Mouse (Mus musculus) ovary, postnatal 36 days (tissue): ENCODE results near the gene Ppm1a.

Experiments used
- DNase-seq: peaks from one replicate; pipeline ENCODE4 v3.0.0; 2022; ENCODE audit warnings: low spot score, mixed read lengths

Ppm1a gene

DNA sequence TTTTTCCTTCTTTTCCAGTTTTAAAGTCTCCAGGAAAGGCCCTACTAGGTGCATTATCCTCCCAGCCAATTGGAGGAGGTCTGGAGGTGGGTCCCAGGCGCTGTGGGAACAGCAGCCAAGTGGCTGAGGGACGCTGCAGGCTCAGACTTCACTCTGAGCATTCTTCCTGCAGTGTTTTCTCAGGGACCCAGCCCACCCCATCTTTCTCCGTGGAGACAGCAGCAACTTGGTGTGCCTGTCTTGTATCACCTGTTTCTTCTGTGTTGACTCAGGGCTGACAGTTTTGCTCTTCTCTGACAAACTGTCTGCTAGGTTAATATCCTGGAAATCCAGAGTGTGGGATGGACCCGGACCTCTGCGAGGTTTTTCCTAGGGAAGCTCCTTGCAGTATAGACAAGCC is 68.4 kb downstream of the Ppm1a start:
- no peak for DNase-seq

DNA sequence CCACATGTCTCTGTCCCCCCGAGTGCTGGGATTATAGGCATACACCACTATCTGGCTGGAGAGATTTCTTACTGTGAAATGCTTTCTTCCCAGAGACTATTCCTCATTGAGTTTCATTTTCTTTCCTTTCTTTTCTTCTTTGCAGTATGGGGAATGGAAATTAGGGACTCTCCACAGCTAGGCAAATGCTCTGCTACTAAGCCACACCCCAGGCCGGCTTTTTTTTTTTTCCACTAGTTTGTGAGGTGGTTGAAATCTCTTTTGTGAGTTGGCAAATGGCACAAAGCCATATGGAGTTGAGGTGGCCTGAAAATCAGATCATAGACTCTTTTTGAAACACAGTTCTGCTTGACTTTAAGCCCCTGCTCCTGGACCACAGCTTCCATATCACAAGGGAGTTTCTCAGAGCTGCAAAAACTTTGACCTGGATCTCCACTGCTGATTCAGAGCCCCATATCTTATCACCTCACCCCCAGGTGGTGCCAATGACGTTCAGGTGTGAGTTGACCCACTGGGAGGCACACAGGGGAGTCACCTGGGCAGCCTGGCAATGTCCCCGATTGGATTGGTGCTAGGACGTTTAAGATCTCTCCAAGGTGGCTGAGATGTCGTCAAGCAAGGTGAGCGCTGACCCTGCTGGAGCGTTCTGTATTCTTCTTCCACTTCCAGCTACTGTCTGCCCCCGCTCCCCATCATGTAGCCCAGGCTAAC is 71.7 kb downstream of the Ppm1a start:
- no peak for DNase-seq

DNA sequence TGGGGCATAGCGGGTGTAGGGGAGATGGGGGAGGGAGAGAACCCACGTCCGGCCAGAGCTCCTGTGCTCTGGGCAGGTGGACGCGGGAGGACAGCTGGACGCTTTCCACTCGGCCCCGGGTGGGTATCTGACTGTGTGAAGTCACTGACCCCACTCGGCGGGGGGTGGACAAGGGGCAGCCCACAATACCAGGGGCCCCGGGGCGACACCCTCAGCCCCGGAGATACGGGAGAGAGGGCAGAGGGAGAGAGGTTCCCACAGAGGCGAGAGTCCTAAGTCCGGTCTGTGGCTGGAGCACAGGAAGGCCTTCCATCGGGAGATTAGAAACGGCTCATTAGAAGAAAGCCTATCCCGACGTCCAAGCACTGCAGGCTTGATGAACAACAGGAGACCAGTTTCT is 72.5 kb downstream of the Ppm1a start:
- DNase-seq, result no peak

DNA sequence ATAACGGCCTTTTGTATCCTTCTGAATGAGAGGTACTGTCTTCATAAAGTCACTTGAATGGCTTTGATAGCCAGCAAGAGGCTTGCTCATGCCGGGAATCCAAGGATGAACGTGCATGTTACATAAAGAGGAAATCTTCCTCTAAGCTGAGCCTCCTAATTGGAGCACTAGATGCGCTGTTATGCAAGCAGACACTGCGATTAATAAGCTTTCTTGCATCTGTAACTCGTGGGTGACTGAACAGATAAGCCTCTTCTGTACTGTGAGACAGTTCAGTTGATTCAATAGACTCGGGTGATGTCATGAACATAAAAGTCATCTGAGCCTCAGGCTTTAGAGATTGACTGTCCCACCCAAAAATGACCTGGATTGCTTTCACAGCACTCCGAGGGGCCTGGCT is 73.1 kb downstream of the Ppm1a start:
- no peak for DNase-seq

DNA sequence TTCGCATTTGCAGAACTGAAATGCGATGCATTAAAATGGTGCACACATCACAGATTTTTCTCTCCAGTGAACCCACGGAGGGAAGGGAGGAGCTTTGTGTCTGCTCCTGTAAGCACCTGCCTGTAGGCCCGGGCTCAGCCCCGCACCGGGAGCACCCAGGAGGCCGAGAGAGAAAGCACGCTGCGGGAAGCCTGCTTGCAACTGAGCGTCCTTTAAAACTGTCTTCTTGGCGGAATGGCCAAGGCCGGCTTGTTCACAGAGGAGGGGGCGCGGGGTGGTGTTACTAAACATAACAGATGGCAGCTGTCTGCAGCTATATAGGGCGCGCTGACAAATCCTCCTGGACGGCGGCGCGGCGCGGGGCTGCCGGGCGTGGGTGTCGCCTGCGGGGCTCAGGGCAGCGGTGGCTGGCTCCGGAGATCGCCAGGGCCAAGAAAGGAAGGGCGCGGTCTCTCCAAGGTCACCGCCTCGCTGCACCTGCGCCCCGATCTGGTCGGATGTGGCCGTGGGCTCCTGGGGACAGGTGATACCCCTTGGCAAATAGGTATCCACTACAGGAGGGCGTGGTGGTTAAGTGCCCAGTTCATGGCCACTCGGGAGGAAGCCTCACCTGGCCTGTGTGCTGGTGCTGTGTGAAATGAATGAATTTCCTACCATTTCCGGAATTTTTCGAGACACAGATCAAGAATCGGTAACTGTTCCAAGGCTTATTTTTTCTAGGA is 74.6 kb downstream of the Ppm1a start:
- DNase-seq, result peak; percentile 30

DNA sequence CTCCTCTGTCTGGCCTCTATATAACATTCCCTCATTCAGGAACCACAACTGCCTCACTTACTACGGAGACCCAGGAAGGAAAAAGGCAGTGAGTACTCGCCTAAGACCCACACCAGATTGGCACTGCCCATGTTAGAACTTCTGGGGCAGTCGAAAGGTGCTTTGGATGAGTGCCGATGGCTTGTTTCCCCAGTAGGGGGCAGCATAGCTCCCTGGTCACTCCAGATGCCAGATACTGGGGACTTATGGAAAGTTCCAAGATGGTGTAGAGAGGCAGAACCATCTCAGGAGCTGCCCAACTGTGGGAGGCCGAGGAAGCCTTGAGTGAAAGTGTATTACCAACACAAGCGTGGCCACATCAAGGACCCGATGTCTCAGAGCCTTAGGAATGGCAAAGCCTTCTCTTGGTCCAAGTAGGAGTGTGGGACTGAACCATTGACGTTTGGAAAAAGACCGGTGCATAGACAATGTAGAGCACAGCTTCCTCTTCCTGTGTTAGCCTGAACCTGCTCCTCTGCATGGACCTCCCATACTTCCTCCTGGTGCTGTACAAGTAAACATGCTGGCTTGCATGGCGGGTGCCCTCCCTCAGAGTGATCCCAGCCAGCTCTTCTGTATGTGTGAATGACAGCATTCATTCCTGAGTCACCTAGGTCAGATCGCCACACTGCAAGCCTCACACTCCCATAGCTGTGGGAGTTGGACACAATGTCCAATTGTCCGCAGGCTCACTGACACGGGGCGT is 77.7 kb downstream of the Ppm1a start:
- no peak for DNase-seq

DNA sequence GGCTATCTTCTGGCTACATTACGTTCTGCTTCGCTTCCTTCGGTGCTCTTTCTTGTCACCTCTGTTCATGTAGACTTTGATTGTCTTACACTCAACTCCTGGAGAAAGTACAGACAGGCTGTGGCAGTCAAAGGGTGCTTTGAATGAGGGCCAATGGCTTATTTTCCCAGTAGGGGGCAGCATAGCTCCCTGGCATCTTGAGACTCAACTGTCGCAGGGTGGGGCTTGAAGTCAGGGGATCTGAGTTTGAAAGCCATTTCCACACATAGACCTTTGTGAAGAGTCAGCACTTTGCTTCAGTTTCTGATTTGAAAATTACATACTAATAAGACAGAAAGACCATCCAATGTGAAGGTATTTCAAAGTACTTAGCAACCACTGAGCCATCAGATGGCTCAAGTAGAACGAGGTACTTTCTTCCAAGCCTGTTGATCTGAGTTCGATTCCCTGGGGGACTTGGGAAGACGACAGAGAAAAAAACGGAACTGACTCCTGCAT is 78.3 kb downstream of the Ppm1a start:
- no peak for DNase-seq

DNA sequence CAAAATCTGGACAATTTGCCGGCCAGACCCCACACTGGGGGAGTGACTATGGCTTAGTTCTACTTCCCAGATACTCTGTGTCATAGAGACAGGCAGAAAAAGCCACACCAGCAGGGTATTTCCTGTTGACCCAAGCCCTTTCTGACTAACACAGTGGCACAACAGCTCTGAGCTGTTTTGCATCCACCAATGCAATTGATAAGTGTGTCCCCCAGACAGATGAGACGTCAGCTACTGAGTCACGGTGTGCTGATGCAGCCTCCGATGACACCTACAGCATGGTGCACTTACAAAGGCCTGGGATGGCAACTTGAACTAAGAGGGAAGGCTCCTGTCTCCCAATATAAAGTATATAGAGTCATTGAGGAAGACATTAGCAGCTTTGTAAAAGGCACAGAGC is 80.0 kb downstream of the Ppm1a start:
- DNase-seq, result no peak

DNA sequence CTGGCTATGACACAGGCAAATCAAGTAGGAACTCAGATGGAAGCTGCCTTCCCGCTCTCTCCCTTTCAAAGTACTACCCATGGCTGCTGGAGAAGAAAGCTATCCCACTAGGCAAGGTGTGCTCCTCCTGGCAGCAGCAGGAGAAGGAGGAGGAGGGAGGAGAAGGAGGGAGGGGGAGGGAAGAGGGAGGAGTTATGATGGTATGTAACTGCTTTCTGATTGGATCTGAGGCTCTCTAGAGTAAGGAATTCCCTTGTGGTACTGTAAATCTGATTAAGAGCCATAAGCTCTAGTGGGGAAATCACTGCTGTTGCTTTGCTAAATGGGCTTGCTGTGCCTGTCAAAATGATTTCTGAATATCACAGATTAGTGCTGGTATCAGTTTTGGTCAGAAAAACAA is 84.2 kb downstream of the Ppm1a start:
- DNase-seq, result no peak

DNA sequence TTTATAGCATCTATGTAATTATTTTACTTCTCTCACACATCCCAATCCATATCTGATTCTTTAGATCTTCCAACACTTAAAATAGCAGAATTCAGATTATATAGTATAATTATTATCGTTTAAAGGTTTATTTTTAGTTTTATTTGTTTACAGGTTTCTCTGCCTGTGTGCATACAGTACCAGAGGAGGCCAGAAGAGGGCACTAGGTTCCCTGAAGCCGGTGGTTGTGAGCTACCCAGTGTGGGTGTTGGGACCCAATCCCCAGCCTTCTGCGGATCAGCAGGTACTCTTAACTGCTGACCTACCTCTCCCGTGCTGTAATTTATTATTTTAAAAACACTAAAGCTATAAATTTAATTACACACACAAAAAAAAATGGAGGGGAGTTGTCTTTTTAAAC is 85.9 kb downstream of the Ppm1a start:
- DNase-seq, result no peak

DNA sequence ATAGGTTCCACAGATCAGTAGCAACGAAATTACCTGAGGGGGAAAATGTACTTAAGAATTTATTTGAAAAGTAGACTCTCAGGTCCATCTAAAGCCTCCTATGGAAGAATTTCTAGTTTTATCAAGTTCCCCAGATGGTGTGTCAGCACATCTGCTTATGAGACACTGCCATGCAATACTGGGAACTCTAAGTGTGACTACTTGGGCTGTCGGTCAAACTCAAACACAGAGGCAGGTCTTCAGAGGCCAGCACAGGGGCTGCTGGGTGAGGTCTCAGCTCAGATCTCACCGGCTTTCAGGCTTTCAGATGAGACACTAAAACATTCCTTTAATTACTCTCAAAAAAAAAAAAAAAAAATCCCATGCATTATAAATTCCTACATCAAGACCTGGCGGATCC is 86.3 kb downstream of the Ppm1a start:
- DNase-seq, result no peak

DNA sequence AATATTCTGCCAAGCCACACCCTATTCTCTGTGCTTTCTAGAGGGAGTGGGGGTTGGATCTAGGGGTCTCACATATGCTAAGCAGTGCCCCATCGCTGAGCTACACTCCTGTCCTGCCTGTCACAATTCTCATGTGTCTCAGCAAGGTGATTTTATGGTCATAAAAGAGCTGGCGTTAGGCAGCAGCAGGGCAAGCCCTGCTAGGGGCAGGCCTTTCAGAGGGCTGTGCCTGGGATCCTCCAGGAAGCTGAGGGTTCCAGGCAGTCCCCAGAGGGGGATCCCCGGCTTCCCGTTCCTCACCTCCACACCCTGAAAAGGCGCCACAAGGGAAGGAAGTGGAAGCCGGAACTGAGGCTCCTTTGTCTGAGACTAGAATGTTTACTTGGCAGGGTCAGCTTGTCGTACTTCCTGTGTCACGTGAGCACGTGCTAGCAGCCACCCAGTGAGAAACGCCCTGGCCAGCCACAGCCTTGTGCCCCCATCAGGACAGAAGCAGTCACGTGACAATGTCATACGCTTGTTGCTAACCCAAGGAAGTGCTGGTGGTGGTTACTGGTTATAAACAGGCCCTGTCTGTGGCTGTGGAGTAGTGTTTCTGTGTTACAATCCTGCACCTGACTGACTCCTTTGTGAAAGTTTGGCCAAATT is 86.8 kb downstream of the Ppm1a start:
- peak; percentile 37 for DNase-seq

DNA sequence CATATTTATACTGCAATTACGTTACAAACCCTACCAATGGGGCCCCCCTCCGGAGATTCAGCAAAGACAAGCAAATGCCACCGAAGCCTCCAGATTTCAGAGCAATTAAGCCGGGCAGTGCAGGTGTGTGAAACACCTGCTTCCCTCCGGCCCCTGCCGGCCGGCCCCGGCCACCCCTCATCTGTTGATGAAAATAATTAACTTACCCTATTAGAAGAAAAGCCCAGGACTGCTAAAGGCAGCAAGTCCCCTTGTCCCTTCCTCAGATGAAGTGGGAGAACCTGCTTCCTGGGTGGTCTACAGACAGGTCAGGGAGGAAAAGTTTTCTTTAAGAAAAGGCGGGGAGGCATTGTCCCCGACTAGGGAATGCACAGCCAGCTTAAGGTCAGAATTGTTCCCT is 88.7 kb downstream of the Ppm1a start:
- DNase-seq, result no peak

DNA sequence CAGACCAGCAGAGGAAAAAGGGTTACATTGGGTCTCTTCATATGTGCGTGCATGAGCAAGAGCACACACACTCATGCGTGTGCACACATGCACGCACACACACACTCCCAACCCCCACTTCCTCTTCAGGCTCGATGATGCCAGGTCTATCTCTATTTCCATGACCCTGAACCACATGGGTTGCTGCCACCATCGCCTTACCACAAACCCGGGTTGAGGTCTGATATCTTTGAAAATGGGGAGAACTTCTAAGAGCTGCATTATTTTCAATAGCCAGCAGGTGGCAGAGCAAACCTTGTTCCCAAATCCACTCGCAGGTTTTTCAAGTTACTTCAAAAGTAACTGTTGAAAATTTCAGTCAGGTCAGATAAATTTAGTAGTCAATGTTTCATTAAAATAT is 90.5 kb downstream of the Ppm1a start:
- DNase-seq, result no peak
